Mouse (Mus musculus) bone marrow macrophage, adult 2 months (primary cell): ENCODE results near the gene Gm4707. TPM values are rescaled to one million over a fixed set of nuclear protein-coding genes. Genes with fewer than 3 reads are reported as not detected.
"Not testable (repeated sequence)": the region's sequence is repeated elsewhere in the genome, so short reads cannot be mapped to it uniquely, and the experiment has no call there.

Experiments used
- H3K27ac ChIP-seq: 2 replicates; pipeline ENCODE4 v1.5.1; 2012; ENCODE audit warnings: low read depth, low read length; ENCODE audit not compliant: insufficient read depth
- H3K4me1 ChIP-seq: 2 replicates; pipeline ENCODE4 v1.6.1; 2012; ENCODE audit warnings: low read length; ENCODE audit not compliant: control insufficient read depth, insufficient read depth
- H3K4me3 ChIP-seq: 2 replicates; pipeline ENCODE4 v1.5.1; 2012; ENCODE audit warnings: mild to moderate bottlenecking, low read length, moderate library complexity; ENCODE audit not compliant: insufficient read depth
- CTCF ChIP-seq: IDR thresholded peaks from 2 replicates; pipeline ENCODE4 v1.5.1; 2012; ENCODE audit warnings: low read depth, mild to moderate bottlenecking, low read length, moderate library complexity
- POLR2A ChIP-seq: IDR thresholded peaks from 2 replicates; pipeline ENCODE4 v1.6.1; 2012; ENCODE audit warnings: mild to moderate bottlenecking, low read depth, low read length, borderline replicate concordance
- polyA plus RNA-seq: library from polyadenylated mRNA; stranded (reverse); fragments of >200 nt; gene quantifications from 2 replicates; pipeline ENCODE4 v1.2.4, GENCODE M21; 2012; ENCODE audit not compliant: missing spikeins, insufficient read depth, insufficient read length

Gm4707 gene
- polyA plus RNA-seq, 1 experiment, result 3.2 TPM

DNA sequence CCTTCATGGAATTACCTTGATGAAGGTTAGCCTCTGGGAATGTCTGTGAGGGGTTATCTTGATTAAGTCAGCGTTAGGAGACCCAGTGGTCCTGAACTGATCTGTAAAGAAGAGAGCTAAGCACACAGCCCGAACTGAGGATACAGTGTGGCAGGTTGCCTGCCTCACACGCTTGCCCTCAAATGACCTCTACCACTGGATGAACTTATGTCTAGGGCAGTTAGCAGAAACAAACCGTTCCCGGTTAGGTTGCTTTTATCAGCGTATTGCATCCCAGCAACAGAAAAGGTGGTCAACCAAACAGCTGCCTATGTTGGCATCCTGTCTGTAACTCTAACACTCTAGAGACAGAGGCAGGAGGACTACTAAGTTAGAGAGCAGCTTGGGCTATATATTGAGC lies 14.5 kb downstream of the Gm4707 start:
- Histone ChIP-seq H3K4me3 (no peak overlapping the region), H3K27ac (no peak overlapping the region), H3K4me1 (no peaks in the 10 kb centered on the region)
- TF ChIP-seq POLR2A, result no peak
- no peak for TF ChIP-seq CTCF

DNA sequence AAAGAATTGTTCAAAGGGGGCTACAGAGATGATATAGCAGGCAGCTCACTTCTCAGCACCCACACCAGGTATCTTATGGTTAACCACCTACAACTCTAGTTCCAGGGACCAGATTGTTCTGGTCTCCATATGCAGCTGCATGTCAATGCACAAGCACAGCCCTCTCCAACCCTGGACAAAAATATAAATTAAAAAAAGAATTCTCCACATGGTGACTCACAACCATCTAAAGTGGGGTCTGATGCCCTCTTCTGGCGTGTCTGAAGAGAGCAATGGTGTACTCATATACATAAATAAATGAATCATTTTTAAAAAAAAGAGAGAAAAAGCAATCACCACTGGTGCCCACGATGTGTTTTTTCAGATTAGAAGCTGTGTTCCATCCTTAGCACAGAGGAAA lies 15.0 kb downstream of the Gm4707 start:
- H3K4me3 ChIP-seq, result no peak overlapping the region
- H3K4me1 ChIP-seq, result no peaks in the 10 kb centered on the region
- no peak for TF ChIP-seq CTCF
- TF ChIP-seq POLR2A, result no peak
- H3K27ac ChIP-seq, result no peak overlapping the region

DNA sequence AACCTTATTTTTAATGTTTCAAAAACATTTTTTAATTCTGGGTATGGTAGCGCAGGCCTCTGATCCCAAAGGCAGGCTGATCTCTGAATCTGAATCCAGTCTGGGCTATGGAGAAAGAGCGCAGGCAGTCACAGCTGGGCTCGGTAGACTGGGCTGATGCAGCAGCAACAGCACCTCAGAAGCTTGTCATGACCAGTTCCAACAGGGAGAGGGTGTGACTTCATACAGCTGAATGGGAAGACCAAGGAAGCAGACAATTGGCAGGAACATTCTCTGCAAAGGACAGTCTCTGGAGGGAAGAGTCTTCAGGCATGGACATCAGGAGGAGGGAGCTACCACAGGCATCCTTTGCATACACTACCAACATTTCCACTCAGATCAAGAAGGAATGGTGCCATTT lies 15.6 kb downstream of the Gm4707 start:
- Histone ChIP-seq H3K4me1 (no peaks in the 10 kb centered on the region), H3K4me3 (no peak overlapping the region), H3K27ac (no peak overlapping the region)
- TF ChIP-seq CTCF, result no peak
- no peak for TF ChIP-seq POLR2A

DNA sequence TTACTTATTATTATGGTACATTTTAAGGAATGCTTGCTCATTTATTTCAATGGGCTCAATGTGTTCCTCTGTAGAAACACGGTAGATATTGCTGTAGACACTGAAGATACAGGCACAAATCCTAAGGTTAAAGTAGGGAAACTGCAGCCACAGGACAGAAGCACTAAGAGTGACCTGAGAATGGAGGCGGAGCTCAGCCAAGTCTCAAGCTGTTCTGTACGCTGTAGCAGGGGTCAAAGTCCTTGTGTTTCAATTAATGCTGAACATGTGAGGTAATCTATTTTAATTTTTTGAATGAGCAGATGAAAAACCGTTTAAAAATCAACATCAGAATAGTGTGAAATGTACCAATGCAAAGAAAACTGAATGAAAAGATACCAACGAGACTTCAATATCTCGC lies 16.4 kb downstream of the Gm4707 start:
- no peak for TF ChIP-seq POLR2A
- no peak overlapping the region for H3K4me3 ChIP-seq
- H3K27ac ChIP-seq, result no peak overlapping the region
- no peaks in the 10 kb centered on the region for H3K4me1 ChIP-seq

DNA sequence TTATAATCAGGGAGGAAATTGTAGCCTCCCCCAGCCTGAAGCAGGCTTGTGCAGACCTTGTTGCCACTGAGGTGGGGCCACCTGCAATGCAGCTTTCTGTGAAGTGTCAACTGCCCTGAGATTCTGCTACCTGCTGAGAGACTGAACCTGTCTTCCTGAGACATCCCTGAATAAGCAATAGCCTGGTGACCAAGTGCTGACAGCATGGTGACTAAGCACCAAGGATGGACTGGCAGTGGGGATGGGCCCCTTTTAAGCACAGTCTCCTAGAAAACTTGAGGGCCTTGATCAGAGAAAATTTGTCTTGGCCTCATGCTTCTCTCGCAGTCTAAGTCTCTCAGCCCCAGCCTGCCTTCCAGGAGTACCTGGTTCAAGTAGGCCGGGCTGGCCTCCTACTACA lies 37.2 kb downstream of the Gm4707 start:
- not testable (repeated sequence) for H3K4me3 ChIP-seq, H3K27ac ChIP-seq
- peaks cover 12% of the 10 kb centered on the region for H3K4me1 ChIP-seq

DNA sequence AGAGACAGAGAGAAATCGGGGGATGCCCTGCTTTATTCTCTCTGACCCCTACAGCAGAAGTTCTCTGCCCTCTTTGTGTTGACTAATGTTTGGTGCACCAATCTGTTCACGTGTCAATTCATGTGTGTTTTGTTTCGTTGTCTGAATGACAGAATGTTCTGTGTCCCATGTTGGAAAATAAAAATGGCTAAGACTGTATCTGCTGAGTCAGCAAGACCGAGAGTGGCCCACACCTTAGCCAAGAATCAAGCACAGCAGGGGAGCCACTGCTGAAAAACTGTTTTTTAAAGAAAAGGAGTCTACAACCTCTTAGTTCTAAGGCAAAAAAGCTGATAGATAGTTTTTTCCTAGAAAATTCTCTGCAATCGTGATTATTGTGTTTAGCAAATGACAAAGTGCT lies 40.3 kb downstream of the Gm4707 start:
- H3K4me1 ChIP-seq, H3K27ac ChIP-seq, H3K4me3 ChIP-seq: not testable (repeated sequence)

DNA sequence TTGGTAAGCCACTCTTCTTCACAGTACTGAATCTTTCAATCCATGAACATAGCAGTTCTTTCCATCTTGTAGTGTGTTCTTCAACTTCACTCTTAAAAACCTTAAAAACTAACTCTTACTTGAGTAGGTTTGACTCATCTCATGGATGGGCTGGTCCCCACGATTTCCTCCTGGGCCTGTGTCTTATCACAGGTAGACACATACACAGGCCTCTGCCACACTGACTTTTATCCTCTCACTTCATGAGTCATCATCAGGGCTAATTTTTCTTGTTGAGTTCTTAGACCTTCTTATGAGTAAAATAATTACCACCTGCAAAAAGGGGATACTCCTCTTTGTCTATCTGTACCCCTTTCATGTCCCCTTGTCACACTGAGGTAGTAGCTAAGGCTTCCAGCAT lies 42.7 kb downstream of the Gm4707 start:
- Histone ChIP-seq H3K27ac (no peak overlapping the region), H3K4me3 (no peak overlapping the region), H3K4me1 (no peaks in the 10 kb centered on the region)
- TF ChIP-seq CTCF, result no peak
- TF ChIP-seq POLR2A, result no peak

Other genes with a start within 250 kb of the Gm4707 start
- gene Emilin2, start 147.9 kb downstream of the Gm4707 start, polyA plus RNA-seq, result 72.4 and 102 TPM in 2 replicates
- 56.9 and 67.7 TPM in 2 replicates for gene Smchd1, start 15.4 kb upstream of the Gm4707 start, polyA plus RNA-seq
- 34.5 and 37.8 TPM in 2 replicates for gene Ndc80, start 66.9 kb upstream of the Gm4707 start, polyA plus RNA-seq
- not detected in 2 replicates for gene Spdya, start 92.1 kb upstream of the Gm4707 start, polyA plus RNA-seq
- gene Wdr43, start 156.0 kb upstream of the Gm4707 start, polyA plus RNA-seq, result 29.9 and 32.7 TPM in 2 replicates
- not detected in 2 replicates for gene Togaram2, start 213.3 kb upstream of the Gm4707 start, polyA plus RNA-seq